Mouse (Mus musculus): ENCODE measurements around the gene Sgk2.

- TF ChIP-seq CTCF (IDR thresholded peaks at IDR 0.05; ENCODE audit: borderline replicate concordance, extremely low read depth, insufficient read depth, insufficient read length) (no peak), POLR2A (IDR thresholded peaks at IDR 0.05; ENCODE audit: borderline replicate concordance, extremely low read depth, insufficient read depth, insufficient read length, poor library complexity, severe bottlenecking) (no peak)
These were observed 25.8 kb upstream of the Sgk2 start for GRCm38 (mm10) chr2:162961321-162961720.

All from brain, embryonic 14.5 days (tissue).